Mouse (Mus musculus) bone marrow, adult 2 months (tissue): ENCODE data around the gene Rab6a.

Source experiments
- CTCF ChIP-seq: fragments of 200-500 bp; IDR thresholded peaks from 2 replicates; pipeline ENCODE4 v1.5.1; 2011; ENCODE audit warnings: low read length, control low read depth; ENCODE audit not compliant: control insufficient read depth, insufficient read depth
- POLR2A ChIP-seq: fragments of 200-500 bp; IDR thresholded peaks from 2 replicates; pipeline ENCODE4 v1.6.1; 2011; ENCODE audit warnings: low read depth, mild to moderate bottlenecking, control low read depth, low read length, borderline replicate concordance; ENCODE audit not compliant: control insufficient read depth

DNA sequence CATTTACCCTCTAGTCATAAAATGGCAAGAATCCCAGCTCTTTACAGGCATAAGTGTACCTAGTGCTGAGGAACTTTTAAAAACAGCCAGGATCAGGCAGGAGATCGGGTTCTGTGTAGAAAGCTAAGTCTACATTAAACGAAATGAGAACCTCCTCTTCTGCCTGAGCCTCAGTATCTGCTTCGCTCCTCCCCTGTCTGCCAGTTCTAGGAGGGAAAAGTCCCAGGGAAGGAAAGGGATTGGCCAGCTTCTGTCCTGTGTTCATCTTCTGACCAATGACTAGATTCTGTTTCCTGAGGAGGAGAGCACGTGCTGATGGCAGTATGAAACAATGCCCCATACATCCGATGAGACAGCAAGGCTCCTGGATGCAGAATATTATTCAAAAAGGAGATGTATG, 73.9 kb downstream of the Rab6a start:
- TF ChIP-seq CTCF (no peak), POLR2A (no peak)
